Mouse (Mus musculus) heart, adult 2 months (tissue): Measurements from ENCODE around the gene Tet1. TPM values are rescaled to one million over a fixed set of nuclear protein-coding genes. Genes with fewer than 3 reads are reported as not detected.

Experiments
- DNase-seq, 2 experiments: peaks; one replicate each; pipeline ENCODE4 v3.0.0; 2021
- H3K27ac ChIP-seq: fragments of 200-600 bp; 2 replicates; pipeline ENCODE4 v1.8.1; 2022
- H3K27me3 ChIP-seq: fragments of 200-500 bp; 2 replicates; pipeline ENCODE4 v1.6.1; 2012; ENCODE audit warnings: mild to moderate bottlenecking, low read length, inconsistent platforms, mixed read lengths; ENCODE audit not compliant: control insufficient read depth, insufficient read depth
- H3K36me3 ChIP-seq: fragments of 200-500 bp; 2 replicates; pipeline ENCODE4 v1.6.1; 2012; ENCODE audit warnings: low read length, inconsistent platforms; ENCODE audit not compliant: control insufficient read depth, insufficient read depth
- H3K4me1 ChIP-seq: fragments of 200-500 bp; 2 replicates; pipeline ENCODE4 v1.6.1; 2011; ENCODE audit warnings: low read length; ENCODE audit not compliant: control insufficient read depth, insufficient read depth
- H3K4me3 ChIP-seq: fragments of 200-600 bp; 2 replicates; pipeline ENCODE4 v1.8.1; 2022
- H3K79me2 ChIP-seq: fragments of 200-500 bp; replicated peaks from 2 replicates; pipeline ENCODE4 v1.6.1; 2012; ENCODE audit warnings: mild to moderate bottlenecking, inconsistent platforms, low read length, moderate library complexity, mixed read lengths; ENCODE audit not compliant: control insufficient read depth, insufficient read depth
- H3K9ac ChIP-seq: fragments of 200-500 bp; 2 replicates; pipeline ENCODE4 v1.6.1; 2012; ENCODE audit warnings: low read depth, mild to moderate bottlenecking, control low read depth, inconsistent platforms, low read length, mixed read lengths
- CTCF ChIP-seq: fragments of 200-600 bp; IDR thresholded peaks from 2 replicates; pipeline ENCODE4 v1.8.1; 2022; ENCODE audit warnings: antibody characterized with exemption, mild to moderate bottlenecking, moderate library complexity
- EP300 ChIP-seq: fragments of 200-500 bp; IDR thresholded peaks from 2 replicates; pipeline ENCODE4 v1.6.1; 2011; ENCODE audit warnings: low read depth, low read length, control low read depth; ENCODE audit not compliant: insufficient read depth
- POLR2A ChIP-seq: fragments of 200-500 bp; IDR thresholded peaks from 2 replicates; pipeline ENCODE4 v1.6.1; 2011; ENCODE audit warnings: mild to moderate bottlenecking, low read depth, low read length, control low read depth; ENCODE audit not compliant: insufficient read depth
- WGBS: fragments of 180-500 bp; shearing (Covaris S2); methylation state at CpG from one replicate; pipeline ENCODE4 v1.1.7; 2018; 5-methylcytosine and 5-hydroxymethylcytosine counted together
- intact Hi-C: fragments of 180-260 bp; cut with DNase I; formaldehyde crosslinking; loops from one replicate; pipeline ENCODE4 v1.15.1; 2025
- polyA plus RNA-seq: library from polyadenylated mRNA; depleted of rRNA; stranded (reverse); fragments of >200 nt; gene quantifications from 2 replicates; pipeline ENCODE4 v1.2.3, GENCODE M21; 2012
- total RNA-seq, 2 experiments: library from RNA; stranded (reverse); gene quantifications; 2 replicates each; pipeline ENCODE4 v1.2.3; 2021

Gene Tet1
- total and polyA plus RNA-seq, 3 experiments: 2.3 to 6.6 (median 5.3) TPM

DNA sequence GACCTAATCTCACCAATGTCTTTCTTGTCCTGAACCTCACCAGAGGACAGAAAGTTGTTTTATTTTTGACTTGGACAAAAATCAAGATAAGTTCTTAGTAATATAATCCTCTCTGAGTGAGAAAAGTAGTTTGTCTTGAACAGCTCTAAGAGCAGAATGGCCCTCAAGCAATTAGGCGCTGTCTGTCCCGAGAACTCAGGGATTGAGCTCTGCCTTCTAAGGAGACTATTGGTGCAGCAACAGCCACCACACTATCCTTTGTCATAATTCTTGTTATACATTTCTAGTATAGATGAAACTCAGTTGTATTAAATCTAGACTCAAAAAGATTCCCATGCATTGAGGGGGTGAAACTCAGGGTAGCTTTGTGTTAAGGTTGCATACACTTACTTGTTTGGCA lies 100.0 kb downstream of the Tet1 start:
- intact Hi-C loops: no loop called here
- 95% methylated on average over 2 of the region's 2 CpGs for WGBS

DNA sequence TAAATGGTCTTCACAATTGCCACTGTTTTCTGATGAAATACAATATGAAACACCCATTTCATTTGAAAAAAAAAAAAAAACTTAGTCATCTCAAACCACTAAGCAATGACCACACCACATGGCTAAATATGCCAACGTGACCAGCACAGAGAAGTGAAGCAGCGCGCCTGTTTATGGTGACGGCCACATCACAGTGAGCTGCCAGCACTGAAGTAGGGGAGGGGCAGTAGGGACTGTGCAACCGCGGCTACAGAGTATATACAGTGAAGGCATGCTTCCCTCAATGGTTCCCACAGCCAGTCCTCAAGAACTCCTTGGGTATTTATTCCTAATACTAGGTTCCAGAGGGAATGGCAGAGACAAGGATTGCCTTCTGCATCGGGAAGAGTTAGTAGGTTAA lies 100.5 kb downstream of the Tet1 start:
- H3K4me1 ChIP-seq: no peaks in the 10 kb centered on the region
- DNase-seq: no peak
- intact Hi-C loops: no loop called here
- no peaks in the 10 kb centered on the region for H3K27me3 ChIP-seq
- WGBS: 88% methylated on average over 7 of the region's 7 CpGs
- H3K4me3 ChIP-seq: no peak overlapping the region
- TF ChIP-seq CTCF (no peak), EP300 (no peak)
- H3K9ac ChIP-seq: no peak overlapping the region
- H3K27ac ChIP-seq: no peak overlapping the region
- H3K36me3 ChIP-seq: no peaks in the 10 kb centered on the region
- no peaks in the 10 kb centered on the region for H3K79me2 ChIP-seq

More for the DNA sequence above, 100.0 kb downstream of the Tet1 start:
- no peak overlapping the region for H3K9ac ChIP-seq
- no peaks in the 10 kb centered on the region for H3K27me3 ChIP-seq
- no peaks in the 10 kb centered on the region for H3K79me2 ChIP-seq
- H3K4me3 ChIP-seq: no peak overlapping the region
- TF ChIP-seq CTCF: no peak
- TF ChIP-seq EP300: no peak
- no peak for TF ChIP-seq POLR2A
- no peaks in the 10 kb centered on the region for H3K36me3 ChIP-seq
- H3K27ac ChIP-seq: no peak overlapping the region
- no peak for DNase-seq
- H3K4me1 ChIP-seq: no peaks in the 10 kb centered on the region

DNA sequence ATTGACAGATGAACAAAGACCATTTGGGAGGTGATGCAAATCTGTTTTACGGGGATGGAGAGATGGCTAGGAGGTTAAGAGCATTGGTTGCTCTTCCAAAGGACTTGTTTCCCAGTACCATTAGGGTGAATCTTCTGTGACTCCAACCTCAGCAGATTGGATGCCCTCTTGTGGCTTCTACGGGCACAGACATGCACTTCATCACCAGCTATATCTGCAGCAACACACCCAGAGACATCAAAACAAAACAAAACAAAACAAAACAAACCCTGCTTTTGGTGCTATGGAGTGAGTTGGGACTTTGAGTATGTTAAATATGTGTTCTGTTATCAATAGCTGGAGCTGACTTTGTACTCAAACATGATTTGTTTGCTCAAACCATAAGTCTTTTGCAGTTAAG lies 104.7 kb downstream of the Tet1 start:
- Histone ChIP-seq H3K27me3 (no peaks in the 10 kb centered on the region), H3K9ac (no peak overlapping the region), H3K4me1 (no peaks in the 10 kb centered on the region), H3K36me3 (no peaks in the 10 kb centered on the region), H3K27ac (no peak overlapping the region), H3K79me2 (no peaks in the 10 kb centered on the region), H3K4me3 (no peak overlapping the region)
- DNase-seq: no peak
- peak; percentile 47 for TF ChIP-seq CTCF
- TF ChIP-seq POLR2A: no peak
- no peak for TF ChIP-seq EP300
- 75% methylated on average over 2 of the region's 2 CpGs for WGBS
- intact Hi-C loops: no loop called here

DNA sequence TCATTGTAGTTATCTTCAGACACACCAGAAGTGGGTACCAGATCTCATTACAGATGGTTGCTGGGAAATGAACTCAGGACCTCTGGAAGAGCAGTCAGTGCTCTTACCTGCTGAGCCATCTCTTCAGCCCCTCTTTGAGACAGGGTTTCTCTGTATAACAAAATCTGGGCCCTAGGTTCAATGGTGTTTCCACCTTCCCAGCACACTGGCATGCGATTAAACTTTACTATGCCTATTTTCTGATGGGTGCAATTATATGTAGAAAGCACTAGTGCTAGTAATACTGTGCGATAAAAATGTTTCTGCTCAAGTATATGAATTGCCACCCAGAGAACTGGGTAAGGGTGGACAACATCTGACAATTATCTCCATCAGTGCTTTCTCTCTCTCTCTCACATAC lies 105.5 kb downstream of the Tet1 start:
- 96% methylated on average over 2 of the region's 2 CpGs for WGBS
- no peaks in the 10 kb centered on the region for H3K36me3 ChIP-seq
- H3K79me2 ChIP-seq: no peaks in the 10 kb centered on the region
- H3K27ac ChIP-seq: no peak overlapping the region
- intact Hi-C loops: no loop called here
- no peaks in the 10 kb centered on the region for H3K27me3 ChIP-seq
- H3K4me1 ChIP-seq: no peaks in the 10 kb centered on the region
- no peak overlapping the region for H3K4me3 ChIP-seq
- H3K9ac ChIP-seq: no peak overlapping the region
- no peak for TF ChIP-seq EP300
- no peak for TF ChIP-seq POLR2A
- no peak for TF ChIP-seq CTCF
- DNase-seq: no peak

DNA sequence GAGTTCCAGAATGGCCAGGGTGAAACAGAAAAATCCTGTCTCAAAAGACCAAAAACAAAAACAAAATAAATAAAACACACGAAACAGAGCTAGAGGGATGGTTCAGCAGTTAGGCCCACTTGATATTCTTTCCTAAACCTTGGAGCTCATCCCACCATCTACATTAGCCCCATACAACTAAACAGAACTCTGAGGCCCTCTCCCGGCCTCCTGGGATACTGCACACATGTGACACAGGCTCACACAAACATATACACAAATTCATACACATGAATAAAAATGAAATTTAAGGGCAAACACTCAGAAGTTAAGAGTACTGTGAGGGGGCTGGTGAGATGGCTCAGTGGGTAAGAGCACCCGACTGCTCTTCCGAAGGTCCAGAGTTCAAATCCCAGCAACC lies 114.6 kb downstream of the Tet1 start:
- intact Hi-C loops: loop anchor here (5.0 kb wide), 2 partner anchors 73 to 228 kb away; partner anchors contain the start of genes Hnrnph3 and Pbld2

DNA sequence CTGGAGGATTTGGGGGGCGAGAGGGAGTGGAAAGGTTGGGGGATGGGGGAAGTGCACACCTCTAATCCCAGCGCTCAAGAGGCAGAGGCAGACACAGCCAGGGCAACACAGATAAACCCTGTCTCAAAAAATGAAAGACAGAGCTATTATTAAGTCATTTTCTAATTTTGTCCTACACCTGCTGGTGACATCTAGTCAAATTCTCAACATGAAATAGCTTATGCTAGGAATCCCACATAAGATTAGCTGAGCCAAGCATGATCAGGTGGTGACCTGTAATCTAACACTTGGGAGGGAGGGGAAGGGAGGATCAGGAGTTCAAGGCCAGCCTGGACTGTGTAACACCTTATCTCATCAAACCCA lies 115.7 kb downstream of the Tet1 start:
- Histone ChIP-seq H3K9ac (no peak overlapping the region), H3K27ac (peak overlapping the region; percentile 93), H3K36me3 (peaks cover 21% of the 10 kb centered on the region), H3K4me3 (peak overlapping the region; percentile 73), H3K4me1 (peaks cover 4% of the 10 kb centered on the region), H3K79me2 (peaks cover 4% of the 10 kb centered on the region), H3K27me3 (no peaks in the 10 kb centered on the region)
- no peak for DNase-seq
- TF ChIP-seq POLR2A: no peak
- 33% methylated on average over 2 of the region's 2 CpGs for WGBS
- intact Hi-C loops: loop anchor here (5.0 kb wide), 2 partner anchors 74 to 229 kb away; partner anchors contain the start of genes Hnrnph3 and Pbld2

More for the DNA sequence above, 114.6 kb downstream of the Tet1 start:
- DNase-seq: no peak
- TF ChIP-seq CTCF (no peak), POLR2A (no peak), EP300 (no peak)
- Histone ChIP-seq H3K27me3 (no peaks in the 10 kb centered on the region), H3K4me3 (no peak overlapping the region), H3K79me2 (peaks cover 4% of the 10 kb centered on the region), H3K36me3 (peaks cover 12% of the 10 kb centered on the region), H3K27ac (no peak overlapping the region), H3K4me1 (peaks cover 3% of the 10 kb centered on the region), H3K9ac (no peak overlapping the region)
- 98% methylated on average over 4 of the region's 4 CpGs for WGBS
